ENCODE assay signal across 8 mouse cellular contexts in genomic region chr8:120494903-120495302, GRCm38 (mm10).
DNase-seq lines count a peak whose midpoint lies in the region; ATAC-seq and TF ChIP-seq lines count a peak whose summit lies in the region.

No protein-coding gene starts in this region.

- H3K4me2 ChIP-seq in hindbrain, embryonic 13.5 days, result peak overlapping the region; percentile 94
- H3K4me2 ChIP-seq in limb, embryonic 14.5 days (replicated peaks; ENCODE audit: low read depth, low read length, severe bottlenecking), result no peak overlapping the region; the same call in 1 of the 2 replicates
- H3K4me2 ChIP-seq in midbrain, embryonic 14.5 days (ENCODE audit: low read length), result peak overlapping the region; percentile 95

- H3K9me3 ChIP-seq in hindbrain, embryonic 13.5 days, result no peaks in the 10 kb centered on the region
- no peaks in the 10 kb centered on the region for H3K9me3 ChIP-seq in limb, embryonic 14.5 days (ENCODE audit: control insufficient read depth, low read length)
- H3K9me3 ChIP-seq in midbrain, embryonic 14.5 days (ENCODE audit: control insufficient read depth, low read length), result no peaks in the 10 kb centered on the region

- peak overlapping the region; percentile 98 for H3K9ac ChIP-seq in hindbrain, embryonic 13.5 days
- no peak overlapping the region for H3K9ac ChIP-seq in limb, embryonic 14.5 days (ENCODE audit: low read depth, low read length, severe bottlenecking)
- peak overlapping the region; percentile 37 for H3K9ac ChIP-seq in midbrain, embryonic 14.5 days (replicated peaks; ENCODE audit: low read length)

- H3K36me3 ChIP-seq in hindbrain, embryonic 13.5 days, result no peaks in the 10 kb centered on the region
- H3K36me3 ChIP-seq in limb, embryonic 14.5 days (ENCODE audit: control insufficient read depth, insufficient read depth, low read length), result no peaks in the 10 kb centered on the region
- no peaks in the 10 kb centered on the region for H3K36me3 ChIP-seq in midbrain, embryonic 14.5 days (ENCODE audit: control insufficient read depth, insufficient read depth, low read length)

- no peak for TF ChIP-seq POLR2A in limb, embryonic 14.5 days (IDR thresholded peaks at IDR 0.05; ENCODE audit: borderline replicate concordance, extremely low read depth, insufficient read depth, insufficient read length)

- H3K27ac ChIP-seq in hindbrain, embryonic 13.5 days, result peak overlapping the region; percentile 72
- H3K27ac ChIP-seq in limb, embryonic 14.5 days (replicated peaks; ENCODE audit: low read depth, low read length), result no peak overlapping the region
- peak overlapping the region; percentile 57 for H3K27ac ChIP-seq in midbrain, embryonic 14.5 days (replicated peaks; ENCODE audit: low read depth, low read length)

- WGBS in hindbrain, embryonic 13.5 days, result 31% methylated on average over 15 of the region's 15 CpGs
- 24% methylated on average over 15 of the region's 15 CpGs for WGBS in limb, embryonic 14.5 days
- 21% methylated on average over 15 of the region's 15 CpGs for WGBS in midbrain, embryonic 14.5 days

- peak; percentile 57 for DNase-seq in cerebellum, adult 11 months
- DNase-seq in adrenal gland, postnatal 36 days, result peak; percentile 84 to 90
- peak; percentile 75 to 83 for DNase-seq in gastrocnemius, adult 8-10 months (ENCODE audit: low spot score in 2 of 2)
- no peak for DNase-seq in limb, embryonic 14.5 days (ENCODE audit: low spot score)
- peak; percentile 35 for DNase-seq in midbrain, embryonic 14.5 days

- no peak for ATAC-seq in cerebellum, adult (ENCODE audit: insufficient number of reproducible peaks, low FRiP score, low TSS enrichment)
- ATAC-seq in hindbrain, embryonic 13.5 days (ENCODE audit: low FRiP score), result no peak
- peak; percentile 10; the same call in 1 of the 2 replicates for ATAC-seq in limb, embryonic 14.5 days (ENCODE audit: low FRiP score, low read depth)
- no peak for ATAC-seq in midbrain, embryonic 14.5 days (ENCODE audit: low FRiP score, low TSS enrichment)
- no peak for ATAC-seq in frontal cortex, adult (ENCODE audit: low TSS enrichment)

- H3K4me1 ChIP-seq in hindbrain, embryonic 13.5 days (replicated peaks), result peaks cover 98% of the 10 kb centered on the region
- peaks cover 60% of the 10 kb centered on the region for H3K4me1 ChIP-seq in limb, embryonic 14.5 days (ENCODE audit: control insufficient read depth, insufficient read depth, low read length)
- peaks cover 92% of the 10 kb centered on the region for H3K4me1 ChIP-seq in midbrain, embryonic 14.5 days (ENCODE audit: control insufficient read depth, insufficient read depth, low read length)

- H3K4me3 ChIP-seq in hindbrain, embryonic 13.5 days, result peak overlapping the region; percentile 23
- H3K4me3 ChIP-seq in limb, embryonic 14.5 days (replicated peaks; ENCODE audit: low read length), result no peak overlapping the region
- peak overlapping the region; percentile 15 for H3K4me3 ChIP-seq in midbrain, embryonic 14.5 days (replicated peaks; ENCODE audit: low read depth, low read length)

- no peaks in the 10 kb centered on the region for H3K27me3 ChIP-seq in hindbrain, embryonic 13.5 days
- peaks cover 18% of the 10 kb centered on the region; the same call in 1 of the 2 replicates for H3K27me3 ChIP-seq in limb, embryonic 14.5 days (ENCODE audit: control insufficient read depth, insufficient read depth, low read length)
- H3K27me3 ChIP-seq in midbrain, embryonic 14.5 days (ENCODE audit: control insufficient read depth, insufficient read depth, low read length), result no peaks in the 10 kb centered on the region
